Mouse (Mus musculus): ENCODE data around the gene Slc35c2. TPM values are rescaled to one million over a fixed set of nuclear protein-coding genes. Genes with fewer than 3 reads are reported as not detected.
A peak's percentile ranks its signal among the peaks of the same experiment; 100 is the strongest.

Slc35c2 gene
- polyA plus RNA-seq, 1 experiment, result 58.7 TPM

DNA sequence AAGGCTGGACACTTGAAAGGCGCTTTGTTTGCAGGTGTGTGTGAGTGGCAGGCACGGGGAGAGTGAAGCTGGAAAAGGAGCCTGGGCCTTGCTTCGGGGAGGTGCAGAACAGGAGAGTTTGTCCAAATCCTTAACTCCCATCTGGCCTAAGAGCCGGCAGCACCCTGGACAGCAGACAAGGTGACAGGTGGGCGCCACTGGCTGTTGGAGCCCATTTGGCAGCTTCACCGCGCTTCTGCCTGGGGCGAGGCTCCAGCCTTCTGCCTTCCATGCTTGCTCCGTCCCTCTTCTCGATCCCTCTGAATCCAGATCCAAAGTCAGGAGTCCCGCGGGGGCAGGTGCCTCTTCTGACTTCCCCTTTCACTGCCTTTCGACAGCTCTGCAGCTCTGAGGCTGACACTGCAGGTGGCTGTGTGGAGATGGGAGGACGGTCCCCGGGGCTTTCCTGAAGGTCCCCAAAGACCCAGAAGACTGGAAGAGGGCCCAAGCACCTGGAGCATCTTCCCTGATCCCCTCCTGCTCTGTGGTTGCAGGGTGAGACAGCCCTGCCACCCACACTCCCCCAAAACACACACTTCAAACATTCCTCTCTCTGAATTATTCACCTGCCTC, 48.0 kb downstream of the Slc35c2 start:
- Histone ChIP-seq H3K4me1 (ENCODE audit: control insufficient read depth, insufficient read depth, low read length) (peaks cover 12% of the 10 kb centered on the region), H3K27ac (ENCODE audit: control insufficient read depth, insufficient read depth, low read depth, low read length) (no peak overlapping the region), H3K4me3 (ENCODE audit: control insufficient read depth, low read depth, low read length) (no peak overlapping the region), H3K27me3 (ENCODE audit: control insufficient read depth, insufficient read depth, low read length) (peaks cover 3% of the 10 kb centered on the region; the same call in 1 of the 2 replicates), H3K36me3 (ENCODE audit: control insufficient read depth, insufficient read depth, low read length) (no peaks in the 10 kb centered on the region)
- TF ChIP-seq CTCF (IDR thresholded peaks at IDR 0.05; ENCODE audit: control insufficient read depth, insufficient read depth, insufficient replicate concordance, low read depth, low read length) (no peak), POLR2A (IDR thresholded peaks at IDR 0.05; ENCODE audit: control insufficient read depth, low read depth, low read length) (no peak)

GRCm38 (mm10) chr2:165238416-165239145, 49.1 kb downstream of the Slc35c2 start:
- TF ChIP-seq POLR2A (IDR thresholded peaks at IDR 0.05; ENCODE audit: control insufficient read depth, low read depth, low read length) (no peak), CTCF (IDR thresholded peaks at IDR 0.05; ENCODE audit: control insufficient read depth, insufficient read depth, insufficient replicate concordance, low read depth, low read length) (no peak)
- Histone ChIP-seq H3K4me3 (ENCODE audit: control insufficient read depth, low read depth, low read length) (no peak overlapping the region), H3K27me3 (ENCODE audit: control insufficient read depth, insufficient read depth, low read length) (peaks cover 3% of the 10 kb centered on the region; the same call in 1 of the 2 replicates), H3K36me3 (ENCODE audit: control insufficient read depth, insufficient read depth, low read length) (no peaks in the 10 kb centered on the region), H3K4me1 (ENCODE audit: control insufficient read depth, insufficient read depth, low read length) (peaks cover 12% of the 10 kb centered on the region), H3K27ac (ENCODE audit: control insufficient read depth, insufficient read depth, low read depth, low read length) (no peak overlapping the region)

DNA sequence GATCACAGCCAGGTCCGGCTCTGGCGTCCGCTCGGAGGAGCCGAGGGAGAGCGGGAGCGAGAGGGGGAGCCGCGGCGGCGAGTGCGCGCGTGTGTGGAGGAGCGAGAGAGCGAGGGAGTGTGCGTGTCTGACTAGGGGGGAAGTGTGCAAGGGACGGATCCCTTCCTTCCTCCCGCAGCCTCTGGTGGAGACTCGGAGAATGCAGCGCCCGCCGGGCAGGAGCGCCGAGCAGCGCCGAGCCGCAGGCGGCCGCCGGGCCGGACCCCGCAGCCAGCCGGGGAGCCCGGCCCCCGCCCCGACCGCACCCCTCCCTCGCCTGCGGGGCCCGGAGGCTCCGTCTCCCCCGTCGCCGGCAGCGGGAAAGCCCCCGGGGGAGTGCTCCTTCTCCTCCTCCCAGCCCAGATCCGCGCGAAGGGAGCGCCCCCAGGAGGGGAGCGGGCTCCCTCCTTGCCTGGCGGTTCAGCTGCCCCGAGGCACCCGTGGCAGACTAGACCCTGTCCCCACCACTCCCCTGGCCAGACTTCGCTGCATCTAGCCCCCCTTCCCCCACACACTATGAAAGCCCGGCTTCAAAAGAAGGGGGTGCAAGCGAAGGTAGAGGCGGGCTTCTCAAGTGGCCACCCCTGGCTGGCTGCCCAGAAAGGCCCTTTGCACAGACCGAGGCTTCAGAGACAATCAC, 52.9 kb downstream of the Slc35c2 start, which contains the start of gene Cdh22:
Cdh22 (minus strand) TSS at position 241 of the 679 bp plus-strand sequence.
- H3K27me3 ChIP-seq (ENCODE audit: control insufficient read depth, insufficient read depth, low read length), result peaks cover 3% of the 10 kb centered on the region
- H3K36me3 ChIP-seq (ENCODE audit: control insufficient read depth, insufficient read depth, low read length), result no peaks in the 10 kb centered on the region
- H3K27ac ChIP-seq (ENCODE audit: control insufficient read depth, insufficient read depth, low read depth, low read length), result no peak within 1 kb of the TSS
- no peak for TF ChIP-seq POLR2A (IDR thresholded peaks at IDR 0.05; ENCODE audit: control insufficient read depth, low read depth, low read length)
- TF ChIP-seq CTCF (IDR thresholded peaks at IDR 0.05; ENCODE audit: control insufficient read depth, insufficient read depth, insufficient replicate concordance, low read depth, low read length), result peak; percentile 14; the same call in 1 of the 2 replicates
- H3K4me1 ChIP-seq (ENCODE audit: control insufficient read depth, insufficient read depth, low read length), result peaks cover 7% of the 10 kb centered on the region
- H3K4me3 ChIP-seq (ENCODE audit: control insufficient read depth, low read depth, low read length), result peak within 1 kb of the TSS; percentile 48

GRCm38 (mm10) chr2:165234291-165234612, 53.4 kb downstream of the Slc35c2 start:
- TF ChIP-seq CTCF (IDR thresholded peaks at IDR 0.05; ENCODE audit: control insufficient read depth, insufficient read depth, insufficient replicate concordance, low read depth, low read length) (no peak), POLR2A (IDR thresholded peaks at IDR 0.05; ENCODE audit: control insufficient read depth, low read depth, low read length) (no peak)
- peaks cover 7% of the 10 kb centered on the region for H3K4me1 ChIP-seq (ENCODE audit: control insufficient read depth, insufficient read depth, low read length)
- peaks cover 3% of the 10 kb centered on the region for H3K27me3 ChIP-seq (ENCODE audit: control insufficient read depth, insufficient read depth, low read length)
- H3K4me3 ChIP-seq (ENCODE audit: control insufficient read depth, low read depth, low read length), result peak overlapping the region; percentile 33
- H3K36me3 ChIP-seq (ENCODE audit: control insufficient read depth, insufficient read depth, low read length), result no peaks in the 10 kb centered on the region
- no peak overlapping the region for H3K27ac ChIP-seq (ENCODE audit: control insufficient read depth, insufficient read depth, low read depth, low read length)

DNA sequence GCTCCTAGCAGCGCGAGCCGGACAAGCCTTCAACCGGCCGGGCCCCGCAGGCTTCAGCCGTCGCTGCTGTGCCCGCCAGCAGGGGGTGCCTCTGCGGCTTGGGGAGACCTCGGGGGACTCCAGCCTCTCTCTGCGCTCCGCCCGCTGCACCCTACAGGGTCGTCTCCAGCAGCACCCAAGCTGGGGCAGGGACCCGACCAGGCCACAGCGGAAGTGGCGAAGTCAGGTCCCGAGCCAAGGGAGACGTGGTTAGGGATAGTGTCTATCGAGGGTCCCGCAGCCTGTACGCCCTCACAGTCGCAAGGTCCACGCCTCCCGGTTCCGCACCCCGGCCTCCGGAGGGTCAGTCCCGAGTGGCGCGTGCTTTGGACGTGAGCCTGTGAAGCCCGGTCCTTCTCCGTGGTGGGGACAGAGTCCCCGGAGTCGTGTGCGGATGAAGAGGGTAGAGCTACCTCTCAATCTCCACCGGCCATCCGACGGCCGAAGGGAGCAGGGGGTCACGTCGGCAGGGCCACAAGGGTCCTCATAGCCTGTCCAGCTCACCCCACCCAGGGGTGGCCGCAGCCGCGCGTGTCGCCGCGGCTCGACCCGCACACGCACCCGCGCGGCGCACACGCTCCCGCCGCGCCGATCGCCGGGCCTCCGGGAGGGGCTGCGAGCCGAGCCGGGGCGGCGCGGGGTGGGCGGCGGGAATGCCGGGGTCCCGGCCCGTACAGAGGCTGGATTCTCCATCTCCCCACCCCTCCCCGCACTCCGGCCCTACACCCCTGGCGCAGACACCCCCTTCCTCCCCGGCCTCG, 54.0 kb downstream of the Slc35c2 start:
- Histone ChIP-seq H3K4me1 (ENCODE audit: control insufficient read depth, insufficient read depth, low read length) (peaks cover 7% of the 10 kb centered on the region), H3K4me3 (ENCODE audit: control insufficient read depth, low read depth, low read length) (peak overlapping the region; percentile 48), H3K27me3 (ENCODE audit: control insufficient read depth, insufficient read depth, low read length) (peaks cover 3% of the 10 kb centered on the region), H3K36me3 (ENCODE audit: control insufficient read depth, insufficient read depth, low read length) (no peaks in the 10 kb centered on the region), H3K27ac (ENCODE audit: control insufficient read depth, insufficient read depth, low read depth, low read length) (no peak overlapping the region)
- TF ChIP-seq CTCF (IDR thresholded peaks at IDR 0.05; ENCODE audit: control insufficient read depth, insufficient read depth, insufficient replicate concordance, low read depth, low read length) (peak; percentile 25; the same call in 1 of the 2 replicates), POLR2A (IDR thresholded peaks at IDR 0.05; ENCODE audit: control insufficient read depth, low read depth, low read length) (no peak)

- TF ChIP-seq CTCF (IDR thresholded peaks at IDR 0.05; ENCODE audit: control insufficient read depth, insufficient read depth, insufficient replicate concordance, low read depth, low read length) (no peak), POLR2A (IDR thresholded peaks at IDR 0.05; ENCODE audit: control insufficient read depth, low read depth, low read length) (no peak)
- Histone ChIP-seq H3K4me1 (ENCODE audit: control insufficient read depth, insufficient read depth, low read length) (peaks cover 4% of the 10 kb centered on the region), H3K36me3 (ENCODE audit: control insufficient read depth, insufficient read depth, low read length) (no peaks in the 10 kb centered on the region), H3K27me3 (ENCODE audit: control insufficient read depth, insufficient read depth, low read length) (no peaks in the 10 kb centered on the region; the same call in 1 of the 2 replicates), H3K4me3 (ENCODE audit: control insufficient read depth, low read depth, low read length) (no peak overlapping the region), H3K27ac (ENCODE audit: control insufficient read depth, insufficient read depth, low read depth, low read length) (no peak overlapping the region)
These were observed 58.6 kb downstream of the Slc35c2 start for GRCm38 (mm10) chr2:165229050-165229449.

Other genes starting within 250 kb of the Slc35c2 start
- 0.54 and 0.99 TPM in 2 replicates for gene Cd40, start 232.2 kb downstream of the Slc35c2 start, polyA plus RNA-seq (2012; rRNA removed)
- 26.9 and 28.7 TPM in 2 replicates for gene 1700025C18Rik, start 197.1 kb downstream of the Slc35c2 start, polyA plus RNA-seq (2012; rRNA removed)
- 0.35 and 0.37 TPM in 2 replicates for gene Cdh22, start 53.0 kb downstream of the Slc35c2 start, polyA plus RNA-seq (2012; rRNA removed)
- gene Elmo2, start 38.6 kb upstream of the Slc35c2 start, polyA plus RNA-seq (2012; rRNA removed), result 13.8 and 14.3 TPM in 2 replicates
- not detected in 2 replicates for gene Zfp663, start 80.9 kb upstream of the Slc35c2 start, polyA plus RNA-seq (2012; rRNA removed)
- gene Zfp334, start 100.4 kb upstream of the Slc35c2 start, polyA plus RNA-seq (2012; rRNA removed), result 0.99 and 1.1 TPM in 2 replicates
- 0.07 and 0.08 TPM in 2 replicates for gene Ocstamp, start 112.5 kb upstream of the Slc35c2 start, polyA plus RNA-seq (2012; rRNA removed)
- 0.67 and 0.85 TPM in 2 replicates for gene Slc13a3, start 185.4 kb upstream of the Slc35c2 start, polyA plus RNA-seq (2012; rRNA removed)
- gene Trp53rka, start 205.5 kb upstream of the Slc35c2 start, polyA plus RNA-seq (2012; rRNA removed), result 8.0 and 9.2 TPM in 2 replicates
- 0.26 and 0.94 TPM in 2 replicates for gene Slc2a10, start 215.9 kb upstream of the Slc35c2 start, polyA plus RNA-seq (2012; rRNA removed)